Mouse (Mus musculus): ENCODE measurements at regions not wholly inside any gene's neighbourhood (a gene's known extent, or its start where the extent isn't known, plus 50 kb on each side); places are given as distances from the start of the nearest gene placed in this dataset.
"Not testable (repeated sequence)": the region's sequence is repeated elsewhere in the genome, so short reads cannot be mapped to it uniquely, and the experiment has no call there.

DNA sequence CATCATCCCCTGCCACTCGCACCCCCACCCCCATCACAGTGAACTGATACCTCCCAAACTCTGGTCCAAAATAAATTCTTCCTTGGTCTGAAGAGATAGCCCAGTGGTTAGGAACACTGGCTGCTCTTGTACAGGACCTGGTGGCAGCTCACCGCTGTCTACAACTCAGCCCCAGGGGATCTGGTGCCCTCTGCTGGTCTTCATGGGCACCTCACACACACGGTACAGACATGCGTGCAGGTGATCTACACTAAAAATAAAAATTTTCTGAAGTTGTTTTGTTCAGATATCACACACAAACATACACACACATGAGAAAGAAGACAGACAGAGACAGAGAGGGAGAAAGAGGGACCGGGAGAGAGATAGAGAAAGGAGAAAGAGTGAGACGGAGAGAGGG lies 130.0 kb upstream of the Ubl3 start:
- no peak overlapping the region for H3K4me3 ChIP-seq (ENCODE audit: low read depth, low read length)
- no peak overlapping the region for H3K27ac ChIP-seq (ENCODE audit: low read depth, low read length)
- H3K4me2 ChIP-seq (ENCODE audit: low read length), result no peak overlapping the region
- no peak overlapping the region for H3K9ac ChIP-seq (ENCODE audit: low read length)
- peaks cover under 1% of the 10 kb centered on the region; the same call in 1 of the 2 replicates for H3K4me1 ChIP-seq (ENCODE audit: control insufficient read depth, insufficient read depth, low read length)
- 93% methylated on average over 6 of the region's 6 CpGs for WGBS
- H3K27me3 ChIP-seq (replicated peaks; ENCODE audit: control insufficient read depth, insufficient read depth, low read length), result no peaks in the 10 kb centered on the region
- DNase-seq (ENCODE audit: low spot score) (no peak), ATAC-seq (no peak)
- no peaks in the 10 kb centered on the region for H3K9me3 ChIP-seq (replicated peaks; ENCODE audit: control insufficient read depth, low read length)
- H3K36me3 ChIP-seq (ENCODE audit: control insufficient read depth, insufficient read depth, low read length), result no peaks in the 10 kb centered on the region

GRCm38 (mm10) chr5:148680341-148680740 lies 127.8 kb upstream of the Ubl3 start:
- ATAC-seq, result no peak
- H3K27me3 ChIP-seq (replicated peaks; ENCODE audit: control insufficient read depth, insufficient read depth, low read length), result no peaks in the 10 kb centered on the region
- H3K4me3 ChIP-seq (ENCODE audit: low read depth, low read length), result no peak overlapping the region
- H3K4me2 ChIP-seq (ENCODE audit: low read length), result no peak overlapping the region
- no peak for DNase-seq (ENCODE audit: low spot score)
- 92% methylated on average over 5 of the region's 5 CpGs for WGBS
- no peak overlapping the region for H3K9ac ChIP-seq (ENCODE audit: low read length)
- H3K36me3 ChIP-seq (ENCODE audit: control insufficient read depth, insufficient read depth, low read length), result no peaks in the 10 kb centered on the region
- no peak overlapping the region for H3K27ac ChIP-seq (ENCODE audit: low read depth, low read length)
- no peaks in the 10 kb centered on the region for H3K4me1 ChIP-seq (ENCODE audit: control insufficient read depth, insufficient read depth, low read length)
- H3K9me3 ChIP-seq (replicated peaks; ENCODE audit: control insufficient read depth, low read length), result no peaks in the 10 kb centered on the region

DNA sequence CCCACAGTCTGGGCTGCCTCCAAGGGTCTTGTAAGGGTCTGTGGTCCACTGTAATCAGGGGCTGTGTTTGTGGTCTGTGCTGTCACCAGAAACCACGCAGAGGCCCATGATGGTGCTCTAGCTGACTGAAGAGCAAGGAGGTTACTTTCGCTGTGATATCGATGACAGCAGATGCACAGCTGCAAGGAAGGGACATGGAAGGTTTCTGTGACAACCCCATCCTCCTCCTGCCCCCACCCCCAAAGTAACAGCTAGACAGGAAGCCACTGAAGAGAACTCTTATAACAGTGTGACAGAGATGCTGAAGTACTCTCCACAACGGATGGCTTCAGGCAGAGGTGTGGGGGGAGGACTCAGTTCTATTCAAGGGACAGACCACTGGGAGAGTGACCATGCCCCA lies 127.0 kb upstream of the Ubl3 start:
- no peaks in the 10 kb centered on the region for H3K4me1 ChIP-seq (ENCODE audit: control insufficient read depth, insufficient read depth, low read length)
- H3K36me3 ChIP-seq (ENCODE audit: control insufficient read depth, insufficient read depth, low read length), result no peaks in the 10 kb centered on the region
- no peak for ATAC-seq
- no peaks in the 10 kb centered on the region for H3K9me3 ChIP-seq (replicated peaks; ENCODE audit: control insufficient read depth, low read length)
- no peak overlapping the region for H3K27ac ChIP-seq (ENCODE audit: low read depth, low read length)
- H3K4me2 ChIP-seq (ENCODE audit: low read length), result no peak overlapping the region
- 95% methylated on average over 4 of the region's 4 CpGs for WGBS
- H3K4me3 ChIP-seq (ENCODE audit: low read depth, low read length), result no peak overlapping the region
- H3K9ac ChIP-seq (ENCODE audit: low read length), result no peak overlapping the region
- no peaks in the 10 kb centered on the region for H3K27me3 ChIP-seq (replicated peaks; ENCODE audit: control insufficient read depth, insufficient read depth, low read length)
- no peak for DNase-seq (ENCODE audit: low spot score)

DNA sequence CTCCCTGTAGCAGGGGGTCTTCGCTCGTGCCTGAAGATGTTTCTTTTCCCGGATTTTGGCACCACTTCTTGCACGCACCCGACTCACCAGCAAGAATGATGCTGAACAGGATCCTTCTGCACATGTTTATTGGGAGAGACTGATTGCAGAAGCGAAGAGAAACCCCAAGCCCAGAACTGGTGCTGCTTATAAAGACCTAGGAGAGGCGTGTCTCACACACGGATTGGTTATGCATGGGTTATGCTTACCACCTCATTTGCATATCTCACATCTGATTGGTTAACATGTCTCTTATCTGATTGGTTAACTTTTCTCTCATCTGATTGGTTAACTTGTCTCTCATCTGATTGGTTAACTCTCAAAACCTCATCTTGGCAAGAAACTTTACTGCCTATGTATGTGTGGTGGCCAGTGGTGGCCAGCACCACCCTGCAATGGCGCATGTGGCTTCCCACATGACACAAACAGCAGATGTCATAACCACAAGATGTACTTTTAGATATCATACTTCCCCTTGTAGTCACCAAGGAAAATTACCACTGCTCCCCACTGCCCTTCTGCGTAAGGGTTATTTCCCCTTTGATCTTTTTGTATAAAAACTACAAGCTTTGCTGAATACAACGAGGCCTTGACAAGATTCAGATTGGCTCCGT lies 125.8 kb upstream of the Ubl3 start:
- 93% methylated on average over 12 of the region's 12 CpGs for WGBS

DNA sequence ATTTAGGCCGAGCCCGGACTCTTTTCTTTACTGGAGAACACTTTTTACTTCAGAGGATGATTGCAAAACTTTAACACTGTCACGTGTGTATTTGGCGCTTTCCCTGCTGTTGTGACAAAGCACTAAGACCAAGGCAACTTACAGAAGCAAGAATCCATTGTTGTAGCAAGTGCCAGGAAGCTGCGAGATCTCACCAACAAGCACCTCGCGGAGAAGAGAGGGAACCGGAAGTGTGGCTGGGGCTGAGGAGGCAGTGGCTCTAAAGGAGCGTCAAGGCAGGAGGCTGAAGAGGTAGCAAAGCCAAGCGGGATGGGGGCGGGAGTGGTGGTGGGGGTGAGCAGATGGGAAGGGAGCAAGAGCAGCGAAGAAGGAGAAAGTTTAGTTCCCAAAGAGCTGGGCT lies 121.7 kb upstream of the Ubl3 start:
- no peaks in the 10 kb centered on the region for H3K4me1 ChIP-seq (ENCODE audit: control insufficient read depth, insufficient read depth, low read length)
- WGBS, result 83% methylated on average over 12 of the region's 12 CpGs
- no peaks in the 10 kb centered on the region for H3K27me3 ChIP-seq (replicated peaks; ENCODE audit: control insufficient read depth, insufficient read depth, low read length)
- no peak overlapping the region for H3K27ac ChIP-seq (ENCODE audit: low read depth, low read length)
- H3K9me3 ChIP-seq (replicated peaks; ENCODE audit: control insufficient read depth, low read length), result no peaks in the 10 kb centered on the region
- H3K36me3 ChIP-seq (ENCODE audit: control insufficient read depth, insufficient read depth, low read length), result no peaks in the 10 kb centered on the region
- ATAC-seq (no peak), DNase-seq (ENCODE audit: low spot score) (no peak)
- H3K4me3 ChIP-seq (ENCODE audit: low read depth, low read length), result no peak overlapping the region
- no peak overlapping the region for H3K4me2 ChIP-seq (ENCODE audit: low read length)
- H3K9ac ChIP-seq (ENCODE audit: low read length), result no peak overlapping the region

More for the DNA sequence above, 125.8 kb upstream of the Ubl3 start:
- not testable (repeated sequence) for DNase-seq (ENCODE audit: low spot score); H3K27me3 ChIP-seq (replicated peaks; ENCODE audit: control insufficient read depth, insufficient read depth, low read length); ATAC-seq; H3K9me3 ChIP-seq (replicated peaks; ENCODE audit: control insufficient read depth, low read length); H3K27ac ChIP-seq (ENCODE audit: low read depth, low read length); H3K9ac ChIP-seq (ENCODE audit: low read length); H3K36me3 ChIP-seq (ENCODE audit: control insufficient read depth, insufficient read depth, low read length); H3K4me1 ChIP-seq (ENCODE audit: control insufficient read depth, insufficient read depth, low read length); H3K4me2 ChIP-seq (ENCODE audit: low read length); H3K4me3 ChIP-seq (ENCODE audit: low read depth, low read length)

DNA sequence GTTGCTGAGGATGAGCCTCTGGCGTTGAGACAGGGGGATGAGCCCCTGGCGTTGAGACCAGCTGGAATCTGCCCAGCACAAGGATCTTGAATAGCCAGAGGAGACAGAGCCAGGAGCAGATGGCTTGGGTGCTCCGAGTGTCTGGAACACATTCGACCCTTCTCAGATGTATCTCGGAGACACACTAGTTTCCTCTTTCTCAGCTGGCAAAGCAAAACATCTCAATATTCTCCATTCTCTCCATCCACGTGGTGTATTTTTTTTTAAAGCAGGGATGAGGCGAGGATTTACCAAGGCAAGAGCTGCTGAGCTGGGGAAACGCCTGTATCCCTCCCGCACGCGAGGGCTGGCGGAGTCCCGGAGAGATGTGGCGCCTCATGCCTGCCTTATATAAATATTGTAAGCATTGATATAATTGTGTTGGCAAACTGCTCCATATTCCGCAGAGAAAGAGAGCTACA lies 109.7 kb upstream of the Ubl3 start:
- H3K9ac ChIP-seq (ENCODE audit: low read length), result no peak overlapping the region
- WGBS, result 76% methylated on average over 15 of the region's 15 CpGs
- H3K4me1 ChIP-seq (ENCODE audit: control insufficient read depth, insufficient read depth, low read length), result no peaks in the 10 kb centered on the region
- no peak overlapping the region for H3K4me2 ChIP-seq (ENCODE audit: low read length)
- no peak overlapping the region for H3K4me3 ChIP-seq (ENCODE audit: low read depth, low read length)
- H3K27me3 ChIP-seq (replicated peaks; ENCODE audit: control insufficient read depth, insufficient read depth, low read length), result no peaks in the 10 kb centered on the region
- peak; percentile 34; the same call in 1 of the 2 replicates for ATAC-seq
- H3K27ac ChIP-seq (ENCODE audit: low read depth, low read length), result 0 out of 2 replicates have a peak overlapping the region, but pooled peaks have one; percentile 27
- peak; percentile 50 for DNase-seq (ENCODE audit: low spot score)
- H3K36me3 ChIP-seq (ENCODE audit: control insufficient read depth, insufficient read depth, low read length), result no peaks in the 10 kb centered on the region
- no peaks in the 10 kb centered on the region for H3K9me3 ChIP-seq (replicated peaks; ENCODE audit: control insufficient read depth, low read length)

- H3K4me2 ChIP-seq (ENCODE audit: low read length), result no peak overlapping the region
- no peaks in the 10 kb centered on the region for H3K9me3 ChIP-seq (replicated peaks; ENCODE audit: control insufficient read depth, low read length)
- 85% methylated on average over 4 of the region's 4 CpGs for WGBS
- no peak for DNase-seq (ENCODE audit: low spot score)
- H3K4me1 ChIP-seq (ENCODE audit: control insufficient read depth, insufficient read depth, low read length), result no peaks in the 10 kb centered on the region
- no peaks in the 10 kb centered on the region for H3K36me3 ChIP-seq (ENCODE audit: control insufficient read depth, insufficient read depth, low read length)
- no peak overlapping the region for H3K4me3 ChIP-seq (ENCODE audit: low read depth, low read length)
- no peak overlapping the region for H3K9ac ChIP-seq (ENCODE audit: low read length)
- H3K27me3 ChIP-seq (replicated peaks; ENCODE audit: control insufficient read depth, insufficient read depth, low read length), result no peaks in the 10 kb centered on the region
- no peak overlapping the region for H3K27ac ChIP-seq (ENCODE audit: low read depth, low read length)
- no peak for ATAC-seq
Measured at GRCm38 (mm10) chr5:148661120-148661519, 108.5 kb upstream of the Ubl3 start.

- H3K9ac ChIP-seq (ENCODE audit: low read length), result no peak overlapping the region
- ATAC-seq (no peak), DNase-seq (ENCODE audit: low spot score) (no peak)
- no peaks in the 10 kb centered on the region for H3K9me3 ChIP-seq (replicated peaks; ENCODE audit: control insufficient read depth, low read length)
- H3K4me1 ChIP-seq (ENCODE audit: control insufficient read depth, insufficient read depth, low read length), result no peaks in the 10 kb centered on the region
- no peaks in the 10 kb centered on the region for H3K27me3 ChIP-seq (replicated peaks; ENCODE audit: control insufficient read depth, insufficient read depth, low read length)
- H3K36me3 ChIP-seq (ENCODE audit: control insufficient read depth, insufficient read depth, low read length), result no peaks in the 10 kb centered on the region
- H3K4me2 ChIP-seq (ENCODE audit: low read length), result no peak overlapping the region
- 59% methylated on average over 4 of the region's 4 CpGs for WGBS
- H3K27ac ChIP-seq (ENCODE audit: low read depth, low read length), result no peak overlapping the region
- H3K4me3 ChIP-seq (ENCODE audit: low read depth, low read length), result no peak overlapping the region
Measured at GRCm38 (mm10) chr5:148657936-148658640, 105.5 kb upstream of the Ubl3 start.

GRCm38 (mm10) chr5:148652525-148653243 lies 100.1 kb upstream of the Ubl3 start:
- Histone ChIP-seq H3K9me3 (replicated peaks; ENCODE audit: control insufficient read depth, low read length) (no peaks in the 10 kb centered on the region), H3K9ac (ENCODE audit: low read length) (no peak overlapping the region), H3K4me3 (ENCODE audit: low read depth, low read length) (no peak overlapping the region), H3K4me1 (ENCODE audit: control insufficient read depth, insufficient read depth, low read length) (no peaks in the 10 kb centered on the region), H3K4me2 (ENCODE audit: low read length) (no peak overlapping the region), H3K27ac (ENCODE audit: low read depth, low read length) (no peak overlapping the region), H3K36me3 (ENCODE audit: control insufficient read depth, insufficient read depth, low read length) (no peaks in the 10 kb centered on the region), H3K27me3 (replicated peaks; ENCODE audit: control insufficient read depth, insufficient read depth, low read length) (no peaks in the 10 kb centered on the region)
- ATAC-seq, result no peak
- WGBS, result 64% methylated on average over 6 of the region's 7 CpGs
- no peak for DNase-seq (ENCODE audit: low spot score)

All from forebrain, embryonic 14.5 days (tissue).